In the genomic region with DNA sequence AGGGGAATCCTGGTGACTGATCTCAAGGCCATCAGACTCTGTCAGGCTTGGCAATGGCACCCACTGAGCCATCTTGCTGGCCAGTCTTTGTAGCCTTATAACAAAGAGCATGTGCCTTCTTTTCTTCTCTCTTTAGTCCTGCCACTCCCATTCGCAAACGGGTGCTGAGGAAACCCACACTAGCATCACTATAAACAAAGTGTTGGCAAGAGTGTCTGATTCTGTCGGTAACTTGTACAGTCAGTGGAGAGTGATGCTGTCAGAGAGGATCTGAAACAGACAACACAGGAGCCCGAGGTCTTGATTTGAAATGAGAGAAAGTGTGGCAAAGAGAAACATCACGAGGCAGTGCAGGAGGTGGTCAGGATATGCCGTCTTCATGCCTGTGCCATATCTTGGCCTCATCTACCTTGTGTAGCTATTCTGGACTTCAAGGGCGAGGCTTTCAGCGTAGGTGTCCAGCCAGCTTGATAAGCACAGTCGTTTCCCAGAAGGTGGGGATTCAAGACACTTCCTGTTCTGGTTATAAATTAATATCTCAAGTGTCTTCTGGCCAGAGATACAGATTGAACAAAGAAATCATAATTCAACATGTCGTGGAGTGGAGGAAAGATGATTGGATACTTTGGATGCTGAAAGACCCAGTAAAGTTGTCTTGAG, we compare ENCODE assay signal across 22 mouse cellular contexts. TPM values are rescaled to one million over a fixed set of nuclear protein-coding genes. Genes with fewer than 3 reads are reported as not detected.
DNase-seq lines count a peak whose midpoint lies in the region; ATAC-seq and TF ChIP-seq lines count a peak whose summit lies in the region.
"Had no signal": no experiment of that assay in that cellular context is flagged by ENCODE, and none has a peak within 500 bp of the region (broad histone marks: within the 10 kb centered on the region; RNA-seq: fewer than 3 reads in every experiment).

No protein-coding gene starts in this region.

- H3K4me3 ChIP-seq in kidney, adult 2 months (ENCODE audit: insufficient read depth, low read depth, low read length) = no peak overlapping the region
- no peak overlapping the region for H3K4me3 ChIP-seq in kidney, embryonic 16.5 days (ENCODE audit: low read length)
- H3K4me3 ChIP-seq in stomach, postnatal 0 days (ENCODE audit: low read depth, low read length) = no peak overlapping the region
- H3K4me3 ChIP-seq in forebrain, embryonic 15.5 days = no peak overlapping the region
- H3K4me3 ChIP-seq: embryonic facial prominence, embryonic 10.5 days; heart, embryonic 10.5 days; hindbrain, embryonic 10.5 days; layer of hippocampus, adult 2 months; limb, embryonic 13.5 days; liver, embryonic 12.5 days; midbrain, embryonic 12.5 days had no signal

- no peak for ATAC-seq in kidney, embryonic 16.5 days (ENCODE audit: low FRiP score, low TSS enrichment)
- ATAC-seq in stomach, postnatal 0 days (ENCODE audit: low FRiP score, low TSS enrichment) = 0 out of 2 replicates have a peak, but pooled peaks have one; percentile 27
- ATAC-seq in forebrain, embryonic 15.5 days (replicated peaks) = no peak
- ATAC-seq: hindbrain, embryonic 16.5 days; liver, embryonic 12.5 days had no signal

- H3K27ac ChIP-seq in kidney, adult 2 months (ENCODE audit: insufficient read depth, low read depth, low read length) = peak overlapping the region; percentile 33; the same call in 1 of the 2 replicates
- no peak overlapping the region for H3K27ac ChIP-seq in kidney, embryonic 16.5 days (ENCODE audit: low read length)
- H3K27ac ChIP-seq in stomach, postnatal 0 days (replicated peaks) = no peak overlapping the region
- no peak overlapping the region for H3K27ac ChIP-seq in forebrain, embryonic 15.5 days (replicated peaks)
- H3K27ac ChIP-seq: embryonic facial prominence, embryonic 10.5 days; heart, embryonic 10.5 days; hindbrain, embryonic 10.5 days; layer of hippocampus, adult 2 months; limb, embryonic 13.5 days; liver, embryonic 12.5 days; midbrain, embryonic 12.5 days had no signal

- no peaks in the 10 kb centered on the region for H3K36me3 ChIP-seq in kidney, adult 2 months (ENCODE audit: control insufficient read depth, insufficient read depth, low read length)
- no peaks in the 10 kb centered on the region for H3K36me3 ChIP-seq in kidney, embryonic 16.5 days (ENCODE audit: insufficient read depth, low read length)
- H3K36me3 ChIP-seq in stomach, postnatal 0 days (ENCODE audit: control insufficient read depth, insufficient read depth, low read length) = no peaks in the 10 kb centered on the region
- H3K36me3 ChIP-seq in forebrain, embryonic 15.5 days = no peaks in the 10 kb centered on the region
- H3K36me3 ChIP-seq: embryonic facial prominence, embryonic 10.5 days; heart, embryonic 10.5 days; hindbrain, embryonic 10.5 days; limb, embryonic 13.5 days; liver, embryonic 12.5 days; midbrain, embryonic 12.5 days had no signal

- H3K4me2 ChIP-seq in kidney, embryonic 16.5 days (replicated peaks; ENCODE audit: low read depth, low read length) = no peak overlapping the region
- H3K4me2 ChIP-seq in stomach, postnatal 0 days (replicated peaks; ENCODE audit: low read depth) = no peak overlapping the region
- H3K4me2 ChIP-seq in forebrain, embryonic 15.5 days (replicated peaks) = no peak overlapping the region
- H3K4me2 ChIP-seq: limb, embryonic 13.5 days; liver, embryonic 12.5 days; lung, embryonic 14.5 days; midbrain, embryonic 12.5 days had no signal

- no peaks in the 10 kb centered on the region for H3K9me3 ChIP-seq in kidney, embryonic 16.5 days (ENCODE audit: low read length)
- H3K9me3 ChIP-seq in stomach, postnatal 0 days (ENCODE audit: control insufficient read depth, low read length) = no peaks in the 10 kb centered on the region
- no peaks in the 10 kb centered on the region for H3K9me3 ChIP-seq in forebrain, embryonic 15.5 days
- H3K9me3 ChIP-seq: embryonic facial prominence, embryonic 10.5 days; heart, embryonic 10.5 days; hindbrain, embryonic 10.5 days; limb, embryonic 13.5 days; liver, embryonic 12.5 days; midbrain, embryonic 12.5 days had no signal

- no peak for TF ChIP-seq POLR2A in kidney, adult 2 months (IDR thresholded peaks at IDR 0.05; ENCODE audit: low read depth, low read length)

- peak; percentile 57 for DNase-seq in kidney, adult 2 months
- peak; percentile 4 to 47 for DNase-seq in kidney, postnatal 36 days
- peak; percentile 57 for DNase-seq in lung, postnatal 10 days
- peak; percentile 16 for DNase-seq in stomach, postnatal 0 days (ENCODE audit: low spot score)
- no peak for DNase-seq in left cerebral cortex, postnatal 36 days (ENCODE audit: low spot score in 2 of 2)
- DNase-seq: adrenal gland, adult 2 months; cerebellum, adult 11 months; cerebellum, postnatal 10 days; gastrocnemius, postnatal 25 days; lung, embryonic 14.5 days; thymus, postnatal 36 days had no signal

- TF ChIP-seq EP300 in stomach, postnatal 0 days (optimal IDR thresholded peaks at IDR 0.05) = no peak

- WGBS in kidney, adult 2 months = 67% methylated on average over 10 of the region's 10 CpGs
- WGBS in kidney, embryonic 16.5 days = 73% methylated on average over 10 of the region's 10 CpGs
- WGBS in stomach, postnatal 0 days = 58% methylated on average over 10 of the region's 10 CpGs
- WGBS in forebrain, embryonic 15.5 days = 79% methylated on average over 10 of the region's 10 CpGs

- no peaks in the 10 kb centered on the region for H3K4me1 ChIP-seq in kidney, adult 2 months (ENCODE audit: control insufficient read depth, insufficient read depth, low read length)
- H3K4me1 ChIP-seq in kidney, embryonic 16.5 days (ENCODE audit: insufficient read depth, low read length) = peaks cover 13% of the 10 kb centered on the region
- H3K4me1 ChIP-seq in stomach, postnatal 0 days (replicated peaks; ENCODE audit: control insufficient read depth, insufficient read depth) = no peaks in the 10 kb centered on the region
- peaks cover 4% of the 10 kb centered on the region for H3K4me1 ChIP-seq in forebrain, embryonic 15.5 days

- H3K27me3 ChIP-seq in kidney, adult 2 months (replicated peaks; ENCODE audit: control insufficient read depth, insufficient read depth, low read length) = no peaks in the 10 kb centered on the region
- H3K27me3 ChIP-seq in kidney, embryonic 16.5 days (ENCODE audit: insufficient read depth, low read length) = no peaks in the 10 kb centered on the region
- no peaks in the 10 kb centered on the region for H3K27me3 ChIP-seq in stomach, postnatal 0 days (ENCODE audit: control insufficient read depth, insufficient read depth, low read length)
- no peaks in the 10 kb centered on the region for H3K27me3 ChIP-seq in forebrain, embryonic 15.5 days
- H3K27me3 ChIP-seq: limb, embryonic 13.5 days; midbrain, embryonic 12.5 days had no signal

- intact Hi-C loops in left cerebral cortex, postnatal 36 days (cut with DNase I) = no loop called here

- TF ChIP-seq CTCF in kidney, adult 2 months (conservative IDR thresholded peaks at IDR 0.05; ENCODE audit: insufficient read depth, insufficient read length, low read depth, low read length) = no peak
- TF ChIP-seq CTCF in stomach, postnatal 0 days (IDR thresholded peaks at IDR 0.05; ENCODE audit: low read depth) = no peak

- no peak overlapping the region for H3K9ac ChIP-seq in kidney, embryonic 16.5 days (replicated peaks; ENCODE audit: low read length)
- no peak overlapping the region for H3K9ac ChIP-seq in stomach, postnatal 0 days (ENCODE audit: low read length)
- H3K9ac ChIP-seq in forebrain, embryonic 15.5 days (replicated peaks) = no peak overlapping the region
- H3K9ac ChIP-seq: limb, embryonic 13.5 days; liver, embryonic 12.5 days; lung, embryonic 14.5 days; midbrain, embryonic 12.5 days had no signal

RNA-seq across cellular contexts. Expression of a gene that starts 40.7 kb away (rescaled TPM):
- 16.4 and 17.4 TPM in 2 replicates for polyA plus RNA-seq in kidney, adult 2 months (2012; rRNA removed)
- 8.1 and 10.1 TPM in 2 replicates for polyA plus RNA-seq in kidney, embryonic 16.5 days (2015; fragmentation: Nextera tagmentation; extraction: Ambion mirVana)
- 12.8 and 13.5 TPM in 2 replicates for polyA plus RNA-seq in stomach, postnatal 0 days (2015; fragmentation: Nextera tagmentation; extraction: Ambion mirVana)
- 7.5 and 11.4 TPM in 2 replicates for polyA plus RNA-seq in forebrain, embryonic 15.5 days (2015; fragmentation: Nextera tagmentation; extraction: Ambion mirVana)
- 10 to 100 TPM; 22.6 to 22.8 TPM for total RNA-seq in left cerebral cortex, postnatal 36 days (2021)

RNA-seq across cellular contexts. Expression of a gene that starts 44.2 kb away (rescaled TPM):
- 2.5 and 2.6 TPM in 2 replicates for polyA plus RNA-seq in kidney, adult 2 months (2012; rRNA removed)
- 3.0 and 3.6 TPM in 2 replicates for polyA plus RNA-seq in kidney, embryonic 16.5 days (2015; fragmentation: Nextera tagmentation; extraction: Ambion mirVana)
- polyA plus RNA-seq in stomach, postnatal 0 days (2015; fragmentation: Nextera tagmentation; extraction: Ambion mirVana) = 3.6 and 3.8 TPM in 2 replicates
- 14.1 and 15.0 TPM in 2 replicates for polyA plus RNA-seq in forebrain, embryonic 15.5 days (2015; fragmentation: Nextera tagmentation; extraction: Ambion mirVana)
- total RNA-seq in left cerebral cortex, postnatal 36 days (2021) = 10 to 100 TPM; 16.0 to 18.2 TPM
- total RNA-seq: MEL had no signal

Comparison
In these comparisons a context has a peak if more than half of its experiments do, and no peak if none do; other contexts are left out.
1. DNase-seq: peak in kidney, adult 2 months (single experiment), kidney, postnatal 36 days (2 of 2), lung, postnatal 10 days (single experiment) and stomach, postnatal 0 days (single experiment); none in left cerebral cortex, postnatal 36 days (0 of 2).